Mouse (Mus musculus): ENCODE results near the gene Elavl1. TPM values are rescaled to one million over a fixed set of nuclear protein-coding genes. Genes with fewer than 3 reads are reported as not detected.
A peak's percentile ranks its signal among the peaks of the same experiment; 100 is the strongest.
"Not testable (repeated sequence)": the region's sequence is repeated elsewhere in the genome, so short reads cannot be mapped to it uniquely, and the experiment has no call there.

Gene Elavl1
- total RNA-seq (2015) (86.6 and 92.7 TPM in 2 replicates), total RNA-seq (2017) (46.0 and 59.2 TPM in 2 replicates)

DNA sequence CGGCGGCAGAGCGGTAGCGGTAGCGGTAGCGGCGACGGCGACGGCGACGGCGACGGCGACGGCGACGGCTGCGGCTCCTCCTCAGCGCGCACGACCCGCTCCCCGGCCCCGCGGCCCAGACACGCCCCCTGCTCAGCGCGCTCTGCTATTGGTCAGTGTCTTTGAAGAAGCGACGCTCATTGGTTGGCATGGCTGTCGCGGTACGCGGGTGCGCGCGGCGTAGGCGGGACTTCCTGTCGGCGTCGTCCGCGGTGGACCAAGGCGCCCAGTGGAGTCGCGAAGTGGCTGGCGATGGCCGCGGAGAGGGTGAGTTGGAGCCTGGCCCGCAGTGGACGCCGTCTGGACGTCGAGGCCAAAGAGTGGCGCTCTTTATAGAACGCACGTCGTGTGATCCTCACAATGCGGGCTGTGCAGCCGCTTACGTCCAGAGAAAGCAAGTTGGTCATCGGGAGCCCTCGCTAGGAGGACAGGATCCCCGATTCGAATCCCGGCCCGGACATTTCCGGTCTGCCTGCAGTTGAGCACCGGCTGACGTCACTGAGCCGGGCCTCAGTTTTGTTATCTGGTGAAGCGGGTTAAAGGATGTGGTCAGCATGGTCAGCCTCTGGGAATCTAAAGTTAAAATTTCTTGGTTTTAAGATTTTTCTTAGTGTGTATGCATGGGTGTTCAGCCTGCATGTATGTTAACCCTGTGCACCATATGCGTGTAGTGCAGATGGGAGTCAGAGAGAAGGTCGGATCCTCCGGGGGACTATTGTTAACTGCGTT, at the start of gene Elavl1, which contains the start of gene Ccl25:
Elavl1 (minus strand) TSS at position 431 of the 768 bp plus-strand sequence.
Ccl25 (plus strand) TSS at position 228 of the 768 bp plus-strand sequence.
- ATAC-seq (ENCODE audit: poor library complexity, severe bottlenecking) = peak; percentile 93

GRCm38 (mm10) chr8:4372657-4373056, 47.4 kb upstream of the Elavl1 start:
- ATAC-seq (ENCODE audit: poor library complexity, severe bottlenecking) = no peak

DNA sequence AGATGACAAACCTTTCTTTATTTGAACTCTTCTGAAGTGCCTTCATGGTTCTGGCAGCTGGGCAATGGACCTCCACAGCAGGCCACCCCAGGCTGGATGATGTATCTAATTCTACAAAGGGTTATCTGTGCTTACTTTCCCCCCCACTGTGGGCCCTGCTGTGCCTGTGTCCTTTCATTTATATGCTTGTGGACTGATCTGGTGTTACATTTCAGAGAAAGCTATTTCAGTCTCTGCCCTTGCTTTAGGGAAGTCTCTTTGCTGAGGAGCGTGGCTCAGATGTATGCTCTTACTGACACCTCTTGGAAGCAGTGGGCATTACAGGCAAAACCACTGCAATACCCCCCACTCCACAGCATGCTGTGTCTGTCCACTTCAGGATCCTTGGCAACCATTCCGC, 44.9 kb upstream of the Elavl1 start:
- ATAC-seq (ENCODE audit: poor library complexity, severe bottlenecking) = peak; percentile 99

- ATAC-seq (ENCODE audit: poor library complexity, severe bottlenecking) = no peak
These were observed 43.3 kb upstream of the Elavl1 start for GRCm38 (mm10) chr8:4368470-4368869.

DNA sequence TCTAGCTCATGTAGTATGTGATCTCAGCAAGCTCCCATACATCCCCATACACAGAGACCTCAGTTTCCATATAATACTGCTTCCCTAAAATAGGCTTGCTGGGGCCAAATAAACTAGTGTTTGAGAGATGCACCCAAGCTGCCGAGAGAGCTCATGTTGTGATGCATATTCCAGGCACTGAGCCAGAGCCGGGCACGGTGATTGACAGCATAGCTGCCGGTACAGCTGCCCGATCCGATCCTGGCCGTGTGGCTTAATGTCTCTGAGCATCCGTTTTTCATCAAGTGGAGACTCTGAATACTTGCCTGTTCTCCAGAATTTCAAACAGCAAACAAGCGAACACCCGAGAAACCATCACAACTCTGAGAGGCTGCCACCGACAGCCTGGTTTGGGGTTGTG, 42.6 kb upstream of the Elavl1 start:
- ATAC-seq (ENCODE audit: poor library complexity, severe bottlenecking) = no peak

DNA sequence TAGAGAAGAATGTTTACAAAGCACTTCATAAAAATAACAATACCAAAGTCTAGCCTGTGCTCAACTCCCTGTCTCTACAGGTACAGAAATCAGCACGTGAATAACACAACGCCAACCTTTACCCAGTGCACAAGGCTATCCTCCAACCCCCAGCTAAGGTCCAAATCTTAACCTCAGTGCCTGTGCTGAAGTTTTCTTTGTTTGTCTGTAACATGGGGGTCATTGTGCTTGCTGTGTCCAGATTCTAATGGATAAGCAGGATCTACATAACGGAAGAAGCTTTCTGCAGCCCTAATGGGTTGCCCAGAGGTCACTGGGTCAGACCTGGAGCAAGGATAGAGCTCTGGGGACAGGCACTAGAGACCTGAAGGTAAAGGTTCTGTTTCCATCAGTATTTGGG, 41.0 kb upstream of the Elavl1 start:
- no peak for ATAC-seq (ENCODE audit: poor library complexity, severe bottlenecking)

GRCm38 (mm10) chr8:4360922-4361321, 35.7 kb upstream of the Elavl1 start:
- no peak for ATAC-seq (ENCODE audit: poor library complexity, severe bottlenecking)

DNA sequence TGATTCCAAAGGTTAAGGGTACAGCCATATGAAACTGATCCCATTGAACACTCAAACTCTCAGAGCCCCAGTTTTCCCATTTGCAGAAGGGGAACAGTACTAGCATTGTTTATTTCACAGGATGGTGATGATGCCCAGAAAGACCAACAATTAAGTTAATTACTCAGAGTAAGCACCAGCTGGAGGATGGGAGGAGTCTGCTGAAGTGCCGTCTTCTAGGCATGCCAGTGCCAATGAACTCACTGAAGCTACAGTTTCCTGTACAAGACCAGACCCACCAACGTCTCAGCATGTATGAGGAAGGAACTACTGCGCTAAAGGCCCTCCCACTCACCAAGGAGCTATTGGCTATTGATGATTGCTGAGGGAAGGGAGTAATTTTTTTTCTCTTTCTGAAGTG, 34.1 kb upstream of the Elavl1 start:
- ATAC-seq (ENCODE audit: poor library complexity, severe bottlenecking) = no peak

- no peak for ATAC-seq (ENCODE audit: poor library complexity, severe bottlenecking)
These were observed 30.2 kb upstream of the Elavl1 start for GRCm38 (mm10) chr8:4355455-4355854.

DNA sequence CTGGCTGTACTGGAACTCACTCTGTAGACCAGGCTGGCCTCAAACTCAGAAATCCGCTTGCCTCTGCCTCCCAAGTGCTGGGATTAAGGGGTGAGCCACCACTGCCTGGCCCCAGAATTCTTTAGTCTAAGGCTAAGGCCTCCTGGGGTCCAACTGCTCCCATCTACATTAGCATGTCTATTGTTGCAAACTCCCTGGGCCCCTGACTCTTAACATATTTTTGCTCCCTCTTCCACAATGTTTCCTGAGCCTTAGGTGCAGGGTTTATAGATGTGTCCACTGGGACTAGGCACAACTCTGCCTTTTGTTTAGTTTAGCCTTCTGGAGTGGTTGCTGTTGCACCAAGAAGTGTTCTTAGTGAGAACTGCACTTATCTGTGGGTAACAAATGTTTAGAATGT, 29.3 kb upstream of the Elavl1 start:
- ATAC-seq (ENCODE audit: poor library complexity, severe bottlenecking) = no peak

- ATAC-seq (ENCODE audit: poor library complexity, severe bottlenecking) = no peak
These were observed 28.5 kb upstream of the Elavl1 start for GRCm38 (mm10) chr8:4353741-4354140.

- ATAC-seq (ENCODE audit: poor library complexity, severe bottlenecking) = not testable (repeated sequence)
These were observed 27.3 kb upstream of the Elavl1 start for GRCm38 (mm10) chr8:4352562-4352961.

DNA sequence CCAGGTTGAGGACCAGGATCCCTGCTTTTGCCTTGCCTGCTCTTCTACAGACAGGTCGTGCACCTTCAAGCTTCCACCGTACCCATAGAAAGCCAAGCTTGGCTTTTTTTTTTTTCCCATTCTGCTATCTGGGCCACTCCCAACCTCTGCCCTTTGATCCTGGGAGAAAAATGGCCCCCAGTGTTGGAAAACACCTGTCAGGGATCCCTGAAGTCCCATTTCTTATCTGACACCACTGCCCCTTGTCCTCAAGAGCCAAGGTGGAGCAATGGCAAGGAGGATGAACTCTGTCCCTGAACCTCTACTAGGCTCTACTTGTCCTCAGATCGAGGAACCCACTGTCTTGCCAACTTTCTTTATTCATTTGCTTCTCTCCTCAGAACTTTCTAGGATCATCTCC, 25.4 kb upstream of the Elavl1 start:
- ATAC-seq (ENCODE audit: poor library complexity, severe bottlenecking) = no peak

GRCm38 (mm10) chr8:4349335-4349734, 24.1 kb upstream of the Elavl1 start:
- ATAC-seq (ENCODE audit: poor library complexity, severe bottlenecking) = no peak

GRCm38 (mm10) chr8:4348275-4348674, 23.1 kb upstream of the Elavl1 start:
- peak; percentile 43 for ATAC-seq (ENCODE audit: poor library complexity, severe bottlenecking)

- ATAC-seq (ENCODE audit: poor library complexity, severe bottlenecking) = peak; percentile 90
These were observed 22.4 kb upstream of the Elavl1 start for GRCm38 (mm10) chr8:4347661-4348060.

- ATAC-seq (ENCODE audit: poor library complexity, severe bottlenecking) = no peak
These were observed 15.0 kb upstream of the Elavl1 start for GRCm38 (mm10) chr8:4340207-4340606.

- peak; percentile 57 for ATAC-seq (ENCODE audit: poor library complexity, severe bottlenecking)
These were observed 10.5 kb upstream of the Elavl1 start for GRCm38 (mm10) chr8:4335678-4336077.

DNA sequence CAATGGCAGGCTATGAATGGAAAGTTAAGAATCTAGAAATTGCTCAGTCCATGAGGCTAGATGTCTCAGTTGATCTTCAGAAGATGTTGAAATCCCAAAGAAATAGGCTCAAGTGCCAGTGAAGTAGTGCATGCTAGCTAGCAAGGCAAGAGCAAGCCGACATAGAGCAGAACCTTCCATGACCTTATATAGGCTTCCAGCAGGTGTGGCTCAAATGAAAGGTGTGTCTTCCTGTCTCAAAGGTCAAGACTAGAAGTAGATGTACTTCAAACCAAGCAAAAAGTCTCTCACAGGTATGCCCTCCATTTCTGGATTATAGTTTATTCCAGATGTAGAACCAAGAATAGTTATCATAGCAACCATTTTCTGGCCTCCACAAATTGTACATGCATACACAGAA, 8.8 kb upstream of the Elavl1 start:
- ATAC-seq (ENCODE audit: poor library complexity, severe bottlenecking) = no peak

DNA sequence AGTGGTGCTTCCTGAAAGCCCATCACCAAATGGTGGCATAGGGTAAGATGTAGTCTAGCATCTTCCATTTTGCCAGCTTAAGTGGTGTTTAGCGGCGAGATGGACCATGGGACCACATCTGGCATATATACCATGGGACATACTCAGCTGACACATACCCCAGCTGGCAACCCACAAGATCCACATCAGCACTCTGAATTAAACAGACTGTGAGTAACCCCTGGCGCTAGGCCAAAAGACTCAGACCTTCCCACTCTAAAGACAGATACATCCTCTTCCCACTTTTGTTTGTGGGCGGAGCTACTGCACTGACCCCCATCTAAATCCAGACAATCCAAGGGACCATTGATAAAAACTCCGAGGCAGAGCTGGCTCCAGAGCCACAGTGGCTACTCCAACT, 3.8 kb upstream of the Elavl1 start:
- ATAC-seq (ENCODE audit: poor library complexity, severe bottlenecking) = no peak

GRCm38 (mm10) chr8:4325751-4326036, 481 bp upstream of the Elavl1 start:
- ATAC-seq (ENCODE audit: poor library complexity, severe bottlenecking) = no peak

DNA sequence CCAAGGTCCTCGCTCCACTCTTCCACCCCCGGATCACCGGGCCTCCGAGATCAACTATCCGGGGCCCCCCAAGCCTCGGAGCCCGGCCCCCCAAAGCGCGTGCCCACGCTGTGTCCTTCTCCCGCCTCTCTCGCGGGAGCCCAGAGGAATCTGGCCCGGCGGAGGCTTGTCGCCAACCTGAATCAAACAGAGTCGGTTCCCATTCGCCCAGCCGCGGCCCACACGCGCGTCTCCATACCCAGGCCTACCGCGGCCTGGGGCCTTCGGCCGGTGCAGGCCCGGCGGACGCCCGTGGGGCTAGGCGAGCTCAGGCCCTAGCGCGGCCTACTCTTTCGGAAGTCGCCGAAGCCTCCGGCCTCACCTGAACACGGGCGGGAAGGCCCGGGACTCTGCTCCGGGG, 688 bp downstream of the Elavl1 start:
- peak; percentile 29 for ATAC-seq (ENCODE audit: poor library complexity, severe bottlenecking)

- ATAC-seq (ENCODE audit: poor library complexity, severe bottlenecking) = no peak
These were observed 1.3 kb downstream of the Elavl1 start for GRCm38 (mm10) chr8:4323917-4324316.

All from megakaryocyte, adult 5-6 weeks (primary cell).